Mouse (Mus musculus) myocyte (in vitro differentiated cells): Measurements from ENCODE around the gene Fga. TPM values are rescaled to one million over a fixed set of nuclear protein-coding genes. Genes with fewer than 3 reads are reported as not detected.

ENCODE experiments used
- H3K27me3 ChIP-seq: one replicate; pipeline ENCODE4 v1.6.1; 2011; ENCODE audit not compliant: control insufficient read depth, insufficient read depth, insufficient read length
- H3K36me3 ChIP-seq: one replicate; pipeline ENCODE4 v1.6.1; 2011; ENCODE audit not compliant: control insufficient read depth, insufficient read depth
- H3K4me2 ChIP-seq: one replicate; pipeline ENCODE4 v1.6.1; 2011; ENCODE audit warnings: low read depth, control low read depth
- H3K4me3 ChIP-seq: one replicate; pipeline ENCODE4 v1.5.1; 2011; ENCODE audit warnings: mild to moderate bottlenecking, control low read depth, moderate library complexity
- H3K79me2 ChIP-seq: one replicate; pipeline ENCODE4 v1.6.1; 2011; ENCODE audit not compliant: control insufficient read depth, insufficient read depth
- H3ac ChIP-seq: one replicate; pipeline ENCODE4 v1.6.1; 2011; ENCODE audit not compliant: control insufficient read depth, insufficient read length
- CEBPB ChIP-seq: IDR thresholded peaks from 2 replicates; pipeline ENCODE4 v1.6.1; 2011; ENCODE audit warnings: mild to moderate bottlenecking, moderate library complexity; ENCODE audit not compliant: poor library complexity, insufficient read depth, severe bottlenecking
- E2F4 ChIP-seq: IDR thresholded peaks from one replicate; pipeline ENCODE4 v1.6.1; 2011; ENCODE audit warnings: mild to moderate bottlenecking, control low read depth, moderate library complexity; ENCODE audit not compliant: insufficient read depth
- MAX ChIP-seq: IDR thresholded peaks from one replicate; pipeline ENCODE4 v1.6.1; 2011; ENCODE audit warnings: low read depth, mild to moderate bottlenecking, control low read depth
- MYOD1 ChIP-seq, 3 experiments: IDR thresholded peaks; one replicate each; pipeline ENCODE4 v1.6.1; 2011; ENCODE audit warnings: control low read depth in 2 of 3, low read depth in 2 of 3, mild to moderate bottlenecking in 2 of 3, moderate library complexity in 1 of 3; ENCODE audit not compliant: insufficient read length in 2 of 3, control insufficient read depth in 1 of 3
- MYOG ChIP-seq, 3 experiments: IDR thresholded peaks; one replicate each; pipeline ENCODE4 v1.6.1; 2011; ENCODE audit warnings: control low read depth in 2 of 3, low read depth in 2 of 3, mild to moderate bottlenecking in 2 of 3; ENCODE audit not compliant: insufficient read length in 2 of 3, control insufficient read depth in 1 of 3, insufficient read depth in 1 of 3
- POLR2A ChIP-seq: IDR thresholded peaks from one replicate; pipeline ENCODE4 v1.6.1; 2011; ENCODE audit warnings: low read depth, mild to moderate bottlenecking, control low read depth, moderate library complexity; ENCODE audit not compliant: insufficient read length
- POLR2AphosphoS2 ChIP-seq: IDR thresholded peaks from one replicate; pipeline ENCODE4 v1.6.1; 2011; ENCODE audit warnings: low read depth, control low read depth; ENCODE audit not compliant: insufficient read length
- REST ChIP-seq: IDR thresholded peaks from one replicate; pipeline ENCODE4 v1.6.1; 2011; ENCODE audit warnings: mild to moderate bottlenecking, control low read depth, moderate library complexity; ENCODE audit not compliant: insufficient read depth, insufficient read length
- SRF ChIP-seq: IDR thresholded peaks from one replicate; pipeline ENCODE4 v1.6.1; 2011; ENCODE audit warnings: low read depth; ENCODE audit not compliant: control insufficient read depth, insufficient read length
- TCF12 ChIP-seq: IDR thresholded peaks from one replicate; pipeline ENCODE4 v1.6.1; 2011; ENCODE audit warnings: mild to moderate bottlenecking, control low read depth; ENCODE audit not compliant: poor library complexity, insufficient read depth, severe bottlenecking
- TCF3 ChIP-seq: IDR thresholded peaks from one replicate; pipeline ENCODE4 v1.6.1; 2011; ENCODE audit warnings: low read depth, control low read depth; ENCODE audit not compliant: insufficient read length
- USF1 ChIP-seq: IDR thresholded peaks from one replicate; pipeline ENCODE4 v1.6.1; 2011; ENCODE audit warnings: low read depth, mild to moderate bottlenecking, control low read depth, moderate library complexity
- polyA plus RNA-seq: library from polyadenylated mRNA; unstranded; fragments of >200 nt; fragmentation: generic; extraction: Trizol; gene quantifications from one replicate; pipeline ENCODE4 v1.2.1, GENCODE M21; 2012; ENCODE audit warnings: missing spikeins

Fga gene
- polyA plus RNA-seq, 1 experiment, result not detected

GRCm38 (mm10) chr3:83053758-83054157 lies 27.9 kb downstream of the Fga start:
- H3K4me2 ChIP-seq, result no peak overlapping the region
- no peak overlapping the region for H3ac ChIP-seq
- no peak overlapping the region for H3K4me3 ChIP-seq
- no peak for TF ChIP-seq POLR2A
- no peak for TF ChIP-seq MAX
- TF ChIP-seq MYOD1 (IDR thresholded peaks at IDR 0.05; ENCODE audit: control insufficient read depth in 1 of 3, insufficient read length in 2 of 3, low read depth in 2 of 3), result no peak
- no peak for TF ChIP-seq TCF3
- TF ChIP-seq REST, result no peak
- TF ChIP-seq SRF, result no peak
- TF ChIP-seq CEBPB, result no peak
- TF ChIP-seq TCF12, result no peak
- TF ChIP-seq USF1, result no peak
- TF ChIP-seq POLR2AphosphoS2, result no peak
- no peak for TF ChIP-seq E2F4
- no peak for TF ChIP-seq MYOG (IDR thresholded peaks at IDR 0.05; ENCODE audit: control insufficient read depth in 1 of 3, insufficient read depth in 1 of 3, insufficient read length in 2 of 3, low read depth in 2 of 3)
- H3K79me2 ChIP-seq, result peaks cover 19% of the 10 kb centered on the region
- H3K27me3 ChIP-seq, result no peaks in the 10 kb centered on the region
- peaks cover 4% of the 10 kb centered on the region for H3K36me3 ChIP-seq

GRCm38 (mm10) chr3:83054759-83055158 lies 28.9 kb downstream of the Fga start:
- TF ChIP-seq CEBPB, result no peak
- no peak for TF ChIP-seq REST
- TF ChIP-seq MYOD1 (IDR thresholded peaks at IDR 0.05; ENCODE audit: control insufficient read depth in 1 of 3, insufficient read length in 2 of 3, low read depth in 2 of 3), result no peak
- no peak for TF ChIP-seq E2F4
- no peak for TF ChIP-seq SRF
- no peak for TF ChIP-seq POLR2A
- Histone ChIP-seq H3K36me3 (peaks cover 10% of the 10 kb centered on the region), H3K79me2 (peaks cover 19% of the 10 kb centered on the region), H3K27me3 (no peaks in the 10 kb centered on the region), H3ac (no peak overlapping the region), H3K4me3 (peak overlapping the region; percentile 97), H3K4me2 (peak overlapping the region; percentile 61)

- H3ac ChIP-seq, result peak within 1 kb of the TSS; percentile 58
- H3K79me2 ChIP-seq, result peaks cover 19% of the 10 kb centered on the region
- peaks cover 10% of the 10 kb centered on the region for H3K36me3 ChIP-seq
- H3K4me2 ChIP-seq, result peak within 1 kb of the TSS; percentile 84
- H3K4me3 ChIP-seq, result peak within 1 kb of the TSS; percentile 97
- TF ChIP-seq E2F4, result no peak
- peak; percentile 79 for TF ChIP-seq POLR2AphosphoS2
- peak; percentile 72 for TF ChIP-seq POLR2A
- no peaks in the 10 kb centered on the region for H3K27me3 ChIP-seq
Measured at GRCm38 (mm10) chr3:83055281-83056038, 29.6 kb downstream of the Fga start, which contains the start of gene Plrg1. Gene Plrg1 (plus strand): TSS chr3:83055522.

GRCm38 (mm10) chr3:83057046-83057445 lies 31.2 kb downstream of the Fga start:
- H3K4me2 ChIP-seq, result no peak overlapping the region
- peaks cover 13% of the 10 kb centered on the region for H3K36me3 ChIP-seq
- TF ChIP-seq TCF3, result no peak
- TF ChIP-seq USF1, result no peak
- TF ChIP-seq TCF12, result no peak
- no peak for TF ChIP-seq CEBPB
- TF ChIP-seq MAX, result no peak
- TF ChIP-seq MYOG (IDR thresholded peaks at IDR 0.05; ENCODE audit: control insufficient read depth in 1 of 3, insufficient read depth in 1 of 3, insufficient read length in 2 of 3, low read depth in 2 of 3), result no peak
- TF ChIP-seq MYOD1 (IDR thresholded peaks at IDR 0.05; ENCODE audit: control insufficient read depth in 1 of 3, insufficient read length in 2 of 3, low read depth in 2 of 3), result no peak
- no peak for TF ChIP-seq E2F4
- no peak for TF ChIP-seq REST
- no peak for TF ChIP-seq SRF
- TF ChIP-seq POLR2AphosphoS2, result no peak
- no peak for TF ChIP-seq POLR2A
- no peaks in the 10 kb centered on the region for H3K27me3 ChIP-seq
- H3K4me3 ChIP-seq, result no peak overlapping the region
- peaks cover 19% of the 10 kb centered on the region for H3K79me2 ChIP-seq
- no peak overlapping the region for H3ac ChIP-seq

- no peak overlapping the region for H3ac ChIP-seq
- no peaks in the 10 kb centered on the region for H3K27me3 ChIP-seq
- H3K79me2 ChIP-seq, result no peaks in the 10 kb centered on the region
- H3K4me2 ChIP-seq, result no peak overlapping the region
- H3K4me3 ChIP-seq, result no peak overlapping the region
- peaks cover 34% of the 10 kb centered on the region for H3K36me3 ChIP-seq
- TF ChIP-seq MYOG (IDR thresholded peaks at IDR 0.05; ENCODE audit: control insufficient read depth in 1 of 3, insufficient read depth in 1 of 3, insufficient read length in 2 of 3, low read depth in 2 of 3), result no peak
- TF ChIP-seq TCF12, result no peak
- TF ChIP-seq POLR2A, result no peak
- no peak for TF ChIP-seq POLR2AphosphoS2
- no peak for TF ChIP-seq CEBPB
- TF ChIP-seq MYOD1 (IDR thresholded peaks at IDR 0.05; ENCODE audit: control insufficient read depth in 1 of 3, insufficient read length in 2 of 3, low read depth in 2 of 3), result no peak
- no peak for TF ChIP-seq SRF
- TF ChIP-seq E2F4, result no peak
- no peak for TF ChIP-seq REST
- TF ChIP-seq MAX, result no peak
- no peak for TF ChIP-seq USF1
Measured at GRCm38 (mm10) chr3:83067920-83068319, 42.0 kb downstream of the Fga start.
